Mouse (Mus musculus): ENCODE data around the gene Gtsf2. TPM values are rescaled to one million over a fixed set of nuclear protein-coding genes. Genes with fewer than 3 reads are reported as not detected.

Gtsf2 gene
- polyA plus RNA-seq (2015; fragmentation: Nextera tagmentation; extraction: Ambion mirVana): not detected in 2 replicates

GRCm38 (mm10) chr15:103448369-103448768 is at the start of gene Gtsf2:
Gtsf2 (minus strand) TSS chr15:103448469.

DNA sequence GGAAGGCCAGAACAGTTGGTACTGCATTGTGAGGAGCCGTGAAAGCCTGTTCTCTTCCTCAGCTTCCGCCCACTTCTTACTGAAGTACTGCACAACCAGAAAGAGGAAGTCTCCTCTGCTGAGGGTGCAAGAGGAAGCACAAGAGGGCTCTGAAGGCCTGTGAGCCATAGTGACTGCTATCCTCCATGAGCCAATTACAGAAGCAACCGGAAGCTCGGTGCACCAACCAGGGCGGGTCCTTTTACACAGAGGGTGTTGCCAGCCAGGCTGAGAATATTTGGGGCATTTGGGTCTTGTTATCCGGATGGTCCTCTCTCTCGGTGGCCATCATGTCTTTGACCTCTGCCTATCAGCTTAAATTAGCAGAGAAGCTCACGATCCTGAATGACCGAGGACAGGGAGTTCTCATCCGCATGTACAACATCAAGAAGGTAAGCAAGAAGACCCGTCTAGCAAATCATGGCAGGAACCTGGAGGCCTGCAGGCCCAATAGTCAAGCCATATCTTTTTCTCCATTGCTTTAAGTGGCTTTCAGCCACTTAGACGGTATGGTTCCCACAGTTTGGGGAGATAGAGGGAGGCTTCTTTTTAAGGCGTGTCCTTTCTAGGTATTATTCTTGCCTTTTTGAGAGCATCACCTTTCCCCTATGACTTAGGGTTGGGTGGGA is 5.4 kb upstream of the Gtsf2 start, which contains the start of gene Nckap1l:
Gene Nckap1l (plus strand): TSS at position 244 of the 668 bp plus-strand sequence.

GRCm38 (mm10) chr15:103430241-103430640 is 18.0 kb downstream of the Gtsf2 start, which contains the start of gene Gtsf1:
Gtsf1 (minus strand) TSS chr15:103430470.

Other genes with a start within 250 kb of the Gtsf2 start
- gene Cbx5, start 208.7 kb downstream of the Gtsf2 start, polyA plus RNA-seq (2015; fragmentation: Nextera tagmentation; extraction: Ambion mirVana): 34.1 and 36.8 TPM in 2 replicates
- 222 and 236 TPM in 2 replicates for gene Hnrnpa1, start 208.0 kb downstream of the Gtsf2 start, polyA plus RNA-seq (2015; fragmentation: Nextera tagmentation; extraction: Ambion mirVana)
- gene Nfe2, start 190.1 kb downstream of the Gtsf2 start, polyA plus RNA-seq (2015; fragmentation: Nextera tagmentation; extraction: Ambion mirVana): 0.59 and 0.71 TPM in 2 replicates
- 82.6 and 111 TPM in 2 replicates for gene Copz1, start 175.8 kb downstream of the Gtsf2 start, polyA plus RNA-seq (2015; fragmentation: Nextera tagmentation; extraction: Ambion mirVana)
- gene Gpr84, start 137.9 kb downstream of the Gtsf2 start, polyA plus RNA-seq (2015; fragmentation: Nextera tagmentation; extraction: Ambion mirVana): 0.14 TPM in 1 of 2 replicates, not detected in the other
- 11.7 and 14.2 TPM in 2 replicates for gene Zfp385a, start 108.4 kb downstream of the Gtsf2 start, polyA plus RNA-seq (2015; fragmentation: Nextera tagmentation; extraction: Ambion mirVana)
- gene Itga5, start 81.7 kb downstream of the Gtsf2 start, polyA plus RNA-seq (2015; fragmentation: Nextera tagmentation; extraction: Ambion mirVana): 28.8 and 29.7 TPM in 2 replicates
- gene Gtsf1, start 18.0 kb downstream of the Gtsf2 start, polyA plus RNA-seq (2015; fragmentation: Nextera tagmentation; extraction: Ambion mirVana): 0.34 TPM in 1 of 2 replicates, not detected in the other
- gene Nckap1l, start 5.3 kb upstream of the Gtsf2 start, polyA plus RNA-seq (2015; fragmentation: Nextera tagmentation; extraction: Ambion mirVana): 2.5 and 3.1 TPM in 2 replicates
- gene Pde1b, start 54.6 kb upstream of the Gtsf2 start, polyA plus RNA-seq (2015; fragmentation: Nextera tagmentation; extraction: Ambion mirVana): 1.1 and 1.3 TPM in 2 replicates
- gene Ppp1r1a, start 89.5 kb upstream of the Gtsf2 start, polyA plus RNA-seq (2015; fragmentation: Nextera tagmentation; extraction: Ambion mirVana): 84.1 and 105 TPM in 2 replicates
- gene Glycam1, start 116.6 kb upstream of the Gtsf2 start, polyA plus RNA-seq (2015; fragmentation: Nextera tagmentation; extraction: Ambion mirVana): 0.16 and 0.67 TPM in 2 replicates

Data from skeletal muscle tissue, postnatal 0 days (tissue).